Mouse (Mus musculus) lung, postnatal 0 days (tissue): Measurements from ENCODE around the gene Il10. TPM values are rescaled to one million over a fixed set of nuclear protein-coding genes. Genes with fewer than 3 reads are reported as not detected.

Experiments
- ATAC-seq: fragments of 200-750 bp; cut with Nextera tagmentation; 2 replicates; pipeline ENCODE4 v1.8.0; 2017; ENCODE audit warnings: moderate library complexity
- DNase-seq: peaks from one replicate; pipeline ENCODE4 v3.0.0-alpha.2; 2016; ENCODE audit warnings: low spot score
- H3K27ac ChIP-seq: fragments of 300-500 bp; sonication (generic); 2 replicates; pipeline ENCODE4 v1.5.1; 2014; ENCODE audit warnings: antibody characterized with exemption, mild to moderate bottlenecking, low read length, mixed read lengths
- H3K27me3 ChIP-seq: fragments of 300-500 bp; sonication (generic); replicated peaks from 2 replicates; pipeline ENCODE4 v1.6.1; 2014; ENCODE audit warnings: low read length, mixed read lengths; ENCODE audit not compliant: insufficient read depth
- H3K36me3 ChIP-seq: fragments of 300-500 bp; sonication (generic); 2 replicates; pipeline ENCODE4 v1.6.1; 2014; ENCODE audit warnings: low read length, mixed read lengths; ENCODE audit not compliant: insufficient read depth
- H3K4me1 ChIP-seq: fragments of 300-500 bp; sonication (generic); 2 replicates; pipeline ENCODE4 v1.6.1; 2014; ENCODE audit warnings: antibody characterized with exemption, low read depth, low read length, mixed read lengths; ENCODE audit not compliant: insufficient read depth
- H3K4me2 ChIP-seq: fragments of 300-500 bp; sonication (generic); replicated peaks from 2 replicates; pipeline ENCODE4 v1.6.1; 2014; ENCODE audit warnings: low read depth, mild to moderate bottlenecking, low read length, moderate library complexity, mixed read lengths
- H3K4me3 ChIP-seq: fragments of 300-500 bp; sonication (generic); 2 replicates; pipeline ENCODE4 v1.5.1; 2014; ENCODE audit warnings: low read depth, low read length
- H3K9ac ChIP-seq: fragments of 300-500 bp; sonication (generic); replicated peaks from 2 replicates; pipeline ENCODE4 v1.6.1; 2014; ENCODE audit warnings: low read depth, mild to moderate bottlenecking
- H3K9me3 ChIP-seq: fragments of 300-500 bp; sonication (generic); 2 replicates; pipeline ENCODE4 v1.6.1; 2016; ENCODE audit warnings: low read length, mixed read lengths
- CTCF ChIP-seq: IDR thresholded peaks from 2 replicates; pipeline ENCODE4 v1.5.1; 2016; ENCODE audit warnings: antibody characterized with exemption, mild to moderate bottlenecking
- EP300 ChIP-seq: IDR thresholded peaks from 2 replicates; pipeline ENCODE4 v1.6.1; 2016; ENCODE audit warnings: antibody characterized with exemption, mild to moderate bottlenecking, control low read depth
- WGBS: fragments of 180-500 bp; shearing (Covaris S2); extraction: QIAGEN DNeasy Blood & Tissue Kit; methylation state at CpG from one replicate; pipeline ENCODE4 v1.1.7; 2014; 5-methylcytosine and 5-hydroxymethylcytosine counted together
- polyA plus RNA-seq: library from polyadenylated mRNA; unstranded; fragments of >200 nt; fragmentation: Nextera tagmentation; extraction: Ambion mirVana; gene quantifications from 2 replicates; pipeline ENCODE4 v1.2.1, GENCODE M21; 2015

The Il10 gene
- polyA plus RNA-seq, 1 experiment from 2014 or later: not detected

DNA sequence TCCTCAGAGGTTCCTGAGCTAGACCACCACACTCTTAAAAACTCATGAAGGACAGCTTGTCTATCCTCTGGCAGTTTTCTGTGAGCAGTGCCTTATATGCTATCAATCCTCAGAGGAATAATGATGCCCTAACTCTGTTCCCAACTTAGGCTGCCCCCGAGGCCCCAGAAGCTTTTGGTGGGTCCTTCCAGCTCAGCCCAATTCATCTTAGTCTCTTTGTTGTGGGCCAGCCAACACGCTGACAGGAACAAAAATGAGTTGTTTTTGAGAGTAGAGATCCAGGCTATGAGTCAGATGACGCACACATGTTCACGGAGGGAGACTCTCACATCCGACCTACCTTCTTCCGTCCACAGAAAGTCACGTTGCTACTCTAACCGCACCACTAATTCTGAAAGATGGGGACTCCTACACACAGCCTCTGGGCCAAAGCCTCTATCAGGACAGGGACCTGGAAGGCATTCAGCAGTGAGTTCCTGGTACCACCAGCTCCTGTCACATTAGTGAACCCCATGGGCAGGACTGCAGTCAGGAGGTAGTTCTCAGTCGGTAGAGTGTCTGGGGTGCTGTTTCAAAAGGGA, 26.0 kb upstream of the Il10 start:
- 76% methylated on average over 9 of the region's 9 CpGs for WGBS
- Histone ChIP-seq H3K27ac (no peak overlapping the region), H3K27me3 (no peaks in the 10 kb centered on the region), H3K9ac (no peak overlapping the region), H3K9me3 (no peaks in the 10 kb centered on the region), H3K4me3 (no peak overlapping the region), H3K4me2 (no peak overlapping the region), H3K36me3 (no peaks in the 10 kb centered on the region), H3K4me1 (no peaks in the 10 kb centered on the region)
- DNase-seq (no peak), ATAC-seq (no peak)
- TF ChIP-seq CTCF: no peak
- no peak for TF ChIP-seq EP300

DNA sequence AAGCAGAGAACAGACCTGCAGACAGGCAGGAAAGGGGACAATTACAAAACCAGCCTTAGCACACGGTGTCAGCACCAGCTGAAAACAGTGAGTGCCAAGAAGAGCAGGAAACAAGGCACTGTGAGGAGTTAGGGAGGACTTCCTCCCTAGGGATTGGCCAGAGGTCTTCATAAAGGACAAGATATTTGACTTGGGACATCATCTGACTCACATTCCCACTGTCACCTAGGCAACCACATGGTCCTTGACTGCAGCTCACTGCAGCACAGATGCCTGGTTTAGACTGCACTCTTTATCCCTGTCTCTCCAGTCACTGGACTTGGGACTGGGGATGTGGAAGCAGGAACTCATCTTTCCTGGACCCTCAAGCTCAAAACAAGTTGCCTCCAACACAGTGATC, 24.1 kb upstream of the Il10 start:
- no peaks in the 10 kb centered on the region for H3K4me1 ChIP-seq
- no peak for TF ChIP-seq CTCF
- no peak for TF ChIP-seq EP300
- no peak overlapping the region for H3K9ac ChIP-seq
- ATAC-seq: no peak
- H3K27me3 ChIP-seq: no peaks in the 10 kb centered on the region
- no peak overlapping the region for H3K27ac ChIP-seq
- no peaks in the 10 kb centered on the region for H3K9me3 ChIP-seq
- no peak overlapping the region for H3K4me2 ChIP-seq
- no peak overlapping the region for H3K4me3 ChIP-seq
- DNase-seq: no peak
- no peaks in the 10 kb centered on the region for H3K36me3 ChIP-seq
- 31% methylated on average over 1 of the region's 1 CpGs for WGBS

DNA sequence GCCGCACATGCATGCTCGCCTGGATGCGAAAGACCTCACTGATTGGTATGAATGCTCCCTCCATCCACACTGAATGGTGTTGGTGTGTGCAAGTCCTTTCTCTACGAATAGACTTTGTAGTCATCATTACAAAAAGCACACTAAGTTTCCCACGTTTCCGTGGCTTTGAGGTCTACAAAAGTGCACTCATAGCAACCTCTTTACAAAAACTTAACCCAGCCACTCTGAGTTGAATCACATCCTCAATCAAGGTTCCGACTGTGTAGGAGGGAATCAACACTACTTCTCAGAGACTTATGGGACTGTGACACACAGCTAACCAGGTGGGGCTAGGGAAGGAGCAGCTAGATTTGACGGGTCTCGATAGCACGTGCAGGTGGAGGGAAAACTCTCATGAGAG, 23.3 kb upstream of the Il10 start:
- H3K9me3 ChIP-seq: no peaks in the 10 kb centered on the region
- no peaks in the 10 kb centered on the region for H3K27me3 ChIP-seq
- WGBS: 70% methylated on average over 10 of the region's 10 CpGs
- no peak overlapping the region for H3K4me3 ChIP-seq
- H3K36me3 ChIP-seq: no peaks in the 10 kb centered on the region
- H3K4me2 ChIP-seq: no peak overlapping the region
- ATAC-seq (peak; percentile 48; the same call in 1 of the 2 replicates), DNase-seq (peak; percentile 15)
- TF ChIP-seq CTCF (no peak), EP300 (no peak)
- no peak overlapping the region for H3K9ac ChIP-seq
- H3K4me1 ChIP-seq: no peaks in the 10 kb centered on the region
- H3K27ac ChIP-seq: no peak overlapping the region

DNA sequence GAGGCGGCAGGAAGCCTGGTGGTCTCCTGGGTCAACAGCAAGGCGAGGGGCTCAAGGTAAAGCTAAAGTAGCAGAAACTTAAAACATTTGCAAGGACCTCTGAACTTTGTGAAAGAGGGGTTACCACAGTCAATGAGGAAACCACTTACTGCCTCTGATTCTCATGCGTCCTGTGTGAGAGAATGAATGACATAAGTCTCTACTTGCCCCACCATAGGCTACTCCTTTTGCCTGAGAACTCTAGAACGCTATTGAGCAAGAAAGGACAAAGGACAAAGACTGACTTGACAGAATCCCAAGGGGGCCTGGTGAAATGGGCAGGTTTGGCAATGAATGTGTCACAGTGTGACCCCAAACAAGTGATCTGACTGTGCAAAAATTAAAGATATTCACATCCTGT, 22.2 kb upstream of the Il10 start:
- H3K27me3 ChIP-seq: no peaks in the 10 kb centered on the region
- no peak overlapping the region for H3K27ac ChIP-seq
- DNase-seq: no peak
- no peak overlapping the region for H3K4me3 ChIP-seq
- no peaks in the 10 kb centered on the region for H3K4me1 ChIP-seq
- H3K9me3 ChIP-seq: no peaks in the 10 kb centered on the region
- WGBS: 84% methylated on average over 4 of the region's 4 CpGs
- no peak overlapping the region for H3K4me2 ChIP-seq
- TF ChIP-seq CTCF: no peak
- no peak for TF ChIP-seq EP300
- no peak for ATAC-seq
- H3K9ac ChIP-seq: no peak overlapping the region
- no peaks in the 10 kb centered on the region for H3K36me3 ChIP-seq

DNA sequence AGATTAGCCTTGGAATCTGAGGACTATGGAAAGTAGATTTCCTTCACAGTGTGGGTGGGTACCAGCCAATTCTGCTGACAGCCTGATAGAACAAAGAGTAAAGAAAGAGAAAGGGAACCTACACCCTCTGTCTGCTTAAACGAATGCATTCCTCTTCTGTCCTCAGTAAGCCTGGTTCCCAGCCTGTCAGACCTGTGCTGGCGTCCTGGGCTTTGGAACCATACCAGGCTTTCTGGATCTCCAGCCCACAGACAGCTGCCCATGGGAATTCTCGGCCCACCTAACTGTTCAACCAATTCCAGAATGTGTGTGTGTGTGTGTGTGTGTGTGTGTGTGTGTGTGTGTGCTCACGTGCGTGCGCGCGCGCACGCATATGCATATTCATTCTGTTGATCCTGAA, 21.3 kb upstream of the Il10 start:
- Histone ChIP-seq H3K9ac (no peak overlapping the region), H3K4me3 (no peak overlapping the region), H3K27ac (no peak overlapping the region), H3K4me1 (no peaks in the 10 kb centered on the region), H3K9me3 (no peaks in the 10 kb centered on the region), H3K27me3 (no peaks in the 10 kb centered on the region), H3K36me3 (no peaks in the 10 kb centered on the region), H3K4me2 (no peak overlapping the region)
- DNase-seq: no peak
- WGBS: 88% methylated on average over 10 of the region's 10 CpGs
- TF ChIP-seq EP300: no peak
- TF ChIP-seq CTCF: no peak
- ATAC-seq: no peak

DNA sequence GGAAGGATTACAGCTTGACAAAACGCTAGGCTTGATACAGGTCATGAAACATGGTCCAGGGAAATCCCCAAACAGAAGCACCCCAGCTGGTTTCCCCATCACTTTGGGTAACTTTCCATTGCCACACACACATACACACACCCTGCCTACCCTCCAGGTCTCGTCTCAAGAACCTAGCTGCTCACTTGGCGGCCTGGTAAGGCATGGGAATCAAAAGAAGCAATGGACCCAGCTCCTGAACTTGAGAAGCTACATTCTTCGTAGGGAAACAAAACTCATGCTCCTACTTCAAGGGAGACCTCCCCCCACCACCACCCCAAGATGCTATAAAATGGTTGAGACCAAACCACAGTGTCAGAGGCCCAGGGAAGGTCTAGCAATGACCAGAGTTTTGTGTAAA, 19.9 kb upstream of the Il10 start:
- Histone ChIP-seq H3K4me2 (no peak overlapping the region), H3K36me3 (no peaks in the 10 kb centered on the region), H3K27me3 (no peaks in the 10 kb centered on the region), H3K27ac (no peak overlapping the region), H3K4me3 (no peak overlapping the region), H3K9me3 (no peaks in the 10 kb centered on the region), H3K9ac (no peak overlapping the region), H3K4me1 (no peaks in the 10 kb centered on the region)
- TF ChIP-seq EP300 (no peak), CTCF (no peak)
- 77% methylated on average over 4 of the region's 4 CpGs for WGBS
- ATAC-seq (no peak), DNase-seq (no peak)

DNA sequence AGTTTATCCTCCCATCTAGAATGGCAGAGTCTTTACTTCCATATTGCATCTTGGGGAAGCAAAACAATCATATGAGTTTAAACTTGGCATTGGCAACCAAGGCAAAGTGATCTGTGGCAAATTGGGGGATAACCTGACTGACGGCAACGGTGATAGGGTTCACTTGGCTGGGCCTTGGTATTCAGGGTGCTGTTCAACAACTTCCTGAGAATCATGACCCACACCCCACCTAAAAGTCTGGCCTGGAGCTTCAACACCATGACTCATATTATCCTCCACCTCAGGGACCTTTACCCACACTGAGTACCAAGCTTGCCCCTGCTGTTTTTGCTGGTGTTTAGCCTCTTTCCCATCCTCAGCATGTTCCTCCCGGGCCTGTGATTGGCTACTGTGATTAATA, 19.3 kb upstream of the Il10 start:
- ATAC-seq (no peak), DNase-seq (no peak)
- Histone ChIP-seq H3K9ac (no peak overlapping the region), H3K27ac (no peak overlapping the region), H3K9me3 (no peaks in the 10 kb centered on the region), H3K4me1 (no peaks in the 10 kb centered on the region), H3K27me3 (no peaks in the 10 kb centered on the region), H3K4me3 (no peak overlapping the region), H3K4me2 (no peak overlapping the region), H3K36me3 (no peaks in the 10 kb centered on the region)
- TF ChIP-seq EP300 (no peak), CTCF (no peak)
- 86% methylated on average over 3 of the region's 3 CpGs for WGBS
